Mouse (Mus musculus): Measurements from ENCODE around the gene Plekhm3. TPM values are rescaled to one million over a fixed set of nuclear protein-coding genes. Genes with fewer than 3 reads are reported as not detected.

Plekhm3 gene
- polyA plus RNA-seq, 1 experiment from 2014 or later = 6.5 TPM

DNA sequence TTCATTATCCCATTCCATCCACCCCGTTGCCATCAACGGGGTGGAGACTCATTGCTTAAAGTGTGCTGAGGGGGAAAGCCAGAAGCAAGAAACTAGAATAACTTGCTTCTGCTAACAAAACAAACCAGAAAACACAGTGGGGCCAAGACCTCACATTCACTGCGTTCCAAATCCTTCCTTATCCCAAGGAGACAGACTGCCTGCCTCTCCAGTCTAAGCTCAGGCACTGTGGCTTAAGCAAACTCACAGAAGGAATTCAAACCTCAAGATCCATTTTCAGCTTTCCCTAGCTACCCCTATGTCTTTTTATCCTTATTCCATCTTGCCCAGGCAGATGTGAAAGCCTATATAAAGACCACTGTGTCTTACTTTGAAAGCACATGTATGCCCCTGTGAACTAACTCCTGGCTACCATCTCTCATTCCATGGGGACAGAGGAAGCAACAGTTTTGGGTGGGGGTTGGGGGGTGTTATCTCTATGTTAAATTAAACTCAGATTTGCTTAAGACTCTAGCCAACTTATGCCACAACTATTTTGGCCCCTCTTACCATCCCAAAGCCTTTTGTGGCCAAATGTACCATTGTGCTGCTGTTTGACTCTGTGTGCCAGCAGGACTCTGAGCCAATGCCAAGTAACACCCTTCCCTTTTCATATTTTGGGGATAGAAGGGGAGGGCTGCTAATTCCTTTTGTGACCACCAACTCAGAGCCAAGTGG, 112.6 kb downstream of the Plekhm3 start:
- no peaks in the 10 kb centered on the region for H3K27me3 ChIP-seq (ENCODE audit: control insufficient read depth, insufficient read depth, low read length)
- 0 out of 2 replicates have a peak, but pooled peaks cover 3% of the 10 kb centered on the region for H3K4me1 ChIP-seq (replicated peaks; ENCODE audit: control insufficient read depth, insufficient read depth, low read length)
- H3K27ac ChIP-seq (ENCODE audit: low read depth, low read length) = no peak overlapping the region
- H3K4me3 ChIP-seq (ENCODE audit: low read depth, low read length) = no peak overlapping the region
- no peaks in the 10 kb centered on the region for H3K36me3 ChIP-seq (ENCODE audit: control insufficient read depth, insufficient read depth, low read length)
- no peak for ATAC-seq (replicated peaks; ENCODE audit: low FRiP score)
- no peak overlapping the region for H3K4me2 ChIP-seq (ENCODE audit: low read depth, low read length, severe bottlenecking)
- DNase-seq (ENCODE audit: low spot score) = no peak
- H3K9ac ChIP-seq (ENCODE audit: low read length) = no peak overlapping the region
- no peaks in the 10 kb centered on the region for H3K9me3 ChIP-seq (ENCODE audit: control insufficient read depth, low read length)
- 80% methylated on average over 3 of the region's 3 CpGs for WGBS

DNA sequence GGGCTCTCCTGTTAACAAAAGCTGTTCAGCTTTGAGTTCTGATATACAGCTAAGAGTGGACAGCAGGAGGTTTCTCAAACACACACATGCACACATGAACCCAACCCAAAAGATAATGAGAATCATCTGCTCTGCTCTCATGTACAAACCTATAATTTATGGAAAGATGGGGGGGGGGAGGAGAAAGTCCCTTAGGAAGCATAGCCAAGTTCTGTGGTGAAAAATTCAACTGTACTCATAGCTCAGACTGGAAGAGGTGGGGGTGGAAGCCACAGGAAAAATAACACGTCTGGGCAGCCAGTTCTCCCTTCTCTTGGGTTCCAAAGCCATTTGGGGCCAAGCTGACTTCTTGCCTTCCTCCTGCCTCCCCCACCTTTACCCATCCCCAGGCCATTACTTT, 115.7 kb downstream of the Plekhm3 start:
- Histone ChIP-seq H3K4me3 (ENCODE audit: low read depth, low read length) (no peak overlapping the region), H3K27me3 (ENCODE audit: control insufficient read depth, insufficient read depth, low read length) (no peaks in the 10 kb centered on the region), H3K4me2 (ENCODE audit: low read depth, low read length, severe bottlenecking) (no peak overlapping the region), H3K27ac (ENCODE audit: low read depth, low read length) (no peak overlapping the region), H3K9me3 (ENCODE audit: control insufficient read depth, low read length) (no peaks in the 10 kb centered on the region), H3K4me1 (replicated peaks; ENCODE audit: control insufficient read depth, insufficient read depth, low read length) (no peaks in the 10 kb centered on the region), H3K36me3 (ENCODE audit: control insufficient read depth, insufficient read depth, low read length) (no peaks in the 10 kb centered on the region), H3K9ac (ENCODE audit: low read length) (no peak overlapping the region)
- DNase-seq (ENCODE audit: low spot score) = no peak
- WGBS = 71% methylated on average over 1 of the region's 1 CpGs
- ATAC-seq (replicated peaks; ENCODE audit: low FRiP score) = no peak

DNA sequence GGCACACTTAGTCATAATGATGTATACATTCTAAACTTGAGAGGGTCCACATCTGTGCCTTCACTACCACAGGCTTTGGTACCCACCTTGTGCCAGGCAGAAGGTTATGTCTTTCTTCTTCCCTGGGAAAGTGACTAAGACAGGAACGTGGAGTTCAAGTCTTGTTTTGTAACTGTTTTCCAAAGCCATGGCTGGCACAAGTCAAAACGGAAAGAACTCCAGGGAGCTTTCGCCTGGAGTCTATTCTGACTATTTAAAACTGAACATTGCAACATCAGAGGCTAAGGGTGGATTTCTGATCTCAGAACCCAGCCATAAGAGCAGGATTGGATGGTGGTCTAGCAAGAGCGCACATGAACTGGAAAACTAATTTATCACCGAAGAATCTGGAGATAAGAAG, 120.0 kb downstream of the Plekhm3 start:
- DNase-seq (ENCODE audit: low spot score) (no peak), ATAC-seq (replicated peaks; ENCODE audit: low FRiP score) (no peak)
- H3K9ac ChIP-seq (ENCODE audit: low read length) = no peak overlapping the region
- no peak overlapping the region for H3K4me3 ChIP-seq (ENCODE audit: low read depth, low read length)
- no peaks in the 10 kb centered on the region for H3K4me1 ChIP-seq (replicated peaks; ENCODE audit: control insufficient read depth, insufficient read depth, low read length)
- 88% methylated on average over 5 of the region's 5 CpGs for WGBS
- no peaks in the 10 kb centered on the region for H3K27me3 ChIP-seq (ENCODE audit: control insufficient read depth, insufficient read depth, low read length)
- H3K27ac ChIP-seq (ENCODE audit: low read depth, low read length) = no peak overlapping the region
- no peaks in the 10 kb centered on the region for H3K9me3 ChIP-seq (ENCODE audit: control insufficient read depth, low read length)
- H3K36me3 ChIP-seq (ENCODE audit: control insufficient read depth, insufficient read depth, low read length) = no peaks in the 10 kb centered on the region
- H3K4me2 ChIP-seq (ENCODE audit: low read depth, low read length, severe bottlenecking) = no peak overlapping the region

DNA sequence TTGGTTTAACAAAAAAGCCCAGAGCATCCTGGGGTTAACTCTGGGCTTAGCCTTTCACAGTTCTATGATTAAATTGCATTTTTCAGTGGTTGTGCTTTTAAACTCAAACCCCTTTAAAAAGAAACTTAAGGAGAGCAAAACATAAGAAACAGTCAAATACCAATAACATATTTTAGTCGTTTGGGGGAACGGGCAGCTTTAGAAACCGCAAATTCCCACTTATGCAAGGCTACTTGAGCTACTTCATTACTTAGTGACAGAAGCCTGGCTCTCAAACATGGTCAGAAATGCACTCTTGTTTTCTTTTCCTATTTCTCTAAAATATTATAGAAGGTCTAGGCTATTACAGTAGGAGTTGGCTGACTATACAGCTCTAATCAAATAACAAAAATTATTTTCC, 120.5 kb downstream of the Plekhm3 start:
- ATAC-seq (replicated peaks; ENCODE audit: low FRiP score) = no peak
- Histone ChIP-seq H3K36me3 (ENCODE audit: control insufficient read depth, insufficient read depth, low read length) (no peaks in the 10 kb centered on the region), H3K9ac (ENCODE audit: low read length) (no peak overlapping the region), H3K9me3 (ENCODE audit: control insufficient read depth, low read length) (no peaks in the 10 kb centered on the region), H3K4me2 (ENCODE audit: low read depth, low read length, severe bottlenecking) (no peak overlapping the region), H3K4me1 (replicated peaks; ENCODE audit: control insufficient read depth, insufficient read depth, low read length) (no peaks in the 10 kb centered on the region), H3K27me3 (ENCODE audit: control insufficient read depth, insufficient read depth, low read length) (no peaks in the 10 kb centered on the region), H3K4me3 (ENCODE audit: low read depth, low read length) (no peak overlapping the region), H3K27ac (ENCODE audit: low read depth, low read length) (no peak overlapping the region)
- DNase-seq (ENCODE audit: low spot score) = no peak
- WGBS = 33% methylated on average over 3 of the region's 3 CpGs

DNA sequence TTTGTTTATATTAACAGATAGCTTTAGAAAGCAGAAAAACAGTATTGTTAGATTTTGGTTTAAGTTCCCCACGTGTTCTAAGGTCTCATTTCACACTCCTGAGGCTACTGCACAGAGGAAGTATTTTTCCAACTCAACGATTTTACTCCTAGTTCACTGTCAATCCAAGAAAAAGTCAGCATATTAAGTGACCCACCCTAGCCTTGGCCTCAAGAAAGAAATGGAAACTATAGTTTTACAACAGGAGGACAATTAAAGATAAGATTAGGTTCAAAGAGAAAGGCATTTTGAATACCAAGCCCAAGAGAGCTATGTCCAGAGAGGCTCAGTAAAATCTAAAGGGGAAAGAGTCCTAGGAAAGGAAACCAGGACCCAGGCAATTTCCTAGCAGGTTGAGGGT, 125.1 kb downstream of the Plekhm3 start:
- Histone ChIP-seq H3K36me3 (ENCODE audit: control insufficient read depth, insufficient read depth, low read length) (no peaks in the 10 kb centered on the region), H3K27me3 (ENCODE audit: control insufficient read depth, insufficient read depth, low read length) (no peaks in the 10 kb centered on the region), H3K9me3 (ENCODE audit: control insufficient read depth, low read length) (no peaks in the 10 kb centered on the region), H3K27ac (ENCODE audit: low read depth, low read length) (no peak overlapping the region), H3K4me3 (ENCODE audit: low read depth, low read length) (no peak overlapping the region), H3K9ac (ENCODE audit: low read length) (no peak overlapping the region), H3K4me1 (replicated peaks; ENCODE audit: control insufficient read depth, insufficient read depth, low read length) (no peaks in the 10 kb centered on the region), H3K4me2 (ENCODE audit: low read depth, low read length, severe bottlenecking) (no peak overlapping the region)
- DNase-seq (ENCODE audit: low spot score) = no peak
- 70% methylated on average over 2 of the region's 2 CpGs for WGBS
- ATAC-seq (replicated peaks; ENCODE audit: low FRiP score) = no peak

DNA sequence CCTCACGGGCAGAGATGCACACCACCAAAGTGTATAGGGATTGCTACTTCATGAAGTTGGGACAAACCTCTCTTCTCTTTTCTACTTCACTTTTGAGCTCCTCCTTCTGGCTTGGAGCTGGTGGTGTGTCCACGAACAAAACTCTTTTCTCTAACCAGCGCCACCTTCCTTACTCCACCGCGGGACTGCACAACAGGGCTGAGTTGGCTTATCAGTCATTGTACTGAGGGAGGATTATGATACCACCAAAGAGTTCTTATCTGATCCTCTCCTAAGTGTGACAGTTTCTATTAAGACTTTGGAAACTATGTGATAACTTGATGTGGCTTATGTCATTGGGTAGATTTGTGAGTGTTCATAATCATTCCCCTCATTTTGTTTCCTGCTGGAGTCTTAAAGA, 129.2 kb downstream of the Plekhm3 start:
- Histone ChIP-seq H3K9me3 (ENCODE audit: control insufficient read depth, low read length) (no peaks in the 10 kb centered on the region), H3K4me1 (replicated peaks; ENCODE audit: control insufficient read depth, insufficient read depth, low read length) (no peaks in the 10 kb centered on the region), H3K27me3 (ENCODE audit: control insufficient read depth, insufficient read depth, low read length) (no peaks in the 10 kb centered on the region), H3K27ac (ENCODE audit: low read depth, low read length) (no peak overlapping the region), H3K4me2 (ENCODE audit: low read depth, low read length, severe bottlenecking) (no peak overlapping the region), H3K4me3 (ENCODE audit: low read depth, low read length) (no peak overlapping the region), H3K36me3 (ENCODE audit: control insufficient read depth, insufficient read depth, low read length) (no peaks in the 10 kb centered on the region), H3K9ac (ENCODE audit: low read length) (no peak overlapping the region)
- DNase-seq (ENCODE audit: low spot score) = no peak
- WGBS = 88% methylated on average over 5 of the region's 5 CpGs
- ATAC-seq (replicated peaks; ENCODE audit: low FRiP score) = no peak

DNA sequence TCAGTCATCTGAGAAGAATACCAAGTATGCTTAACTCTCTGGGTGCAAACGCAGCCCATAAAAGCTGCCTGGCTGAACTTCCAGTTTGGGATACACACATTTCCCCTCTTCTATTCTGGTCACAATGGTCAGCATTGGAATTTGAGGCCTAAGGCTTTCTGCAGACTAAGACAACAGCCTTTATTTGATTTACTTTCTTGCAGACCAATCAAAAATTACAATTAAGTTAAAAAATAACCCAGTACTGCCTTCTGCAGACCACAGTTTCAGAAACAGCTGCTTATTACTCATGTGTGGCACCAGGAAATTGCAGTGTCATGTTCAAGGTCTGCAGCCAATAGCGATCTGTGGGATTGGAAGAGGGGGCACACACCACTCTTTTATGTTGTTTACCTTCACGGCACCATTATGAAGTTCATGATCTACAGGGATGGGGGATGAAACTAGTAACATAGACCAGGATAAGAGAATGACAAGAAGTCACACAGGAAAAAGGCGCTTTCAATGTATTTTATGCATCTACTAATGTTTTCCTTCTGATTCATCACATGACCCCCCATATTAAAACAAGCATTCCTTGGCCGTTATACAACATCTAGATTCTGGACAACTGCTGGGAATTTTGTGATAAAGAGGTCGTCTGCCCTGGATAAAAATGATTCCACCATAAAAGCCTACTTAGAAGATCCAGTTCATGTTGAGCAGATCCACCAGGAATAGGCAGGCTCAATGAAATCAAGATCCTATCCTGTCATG, 130.1 kb downstream of the Plekhm3 start:
- H3K4me1 ChIP-seq (replicated peaks; ENCODE audit: control insufficient read depth, insufficient read depth, low read length) = no peaks in the 10 kb centered on the region
- H3K9me3 ChIP-seq (ENCODE audit: control insufficient read depth, low read length) = no peaks in the 10 kb centered on the region
- ATAC-seq (replicated peaks; ENCODE audit: low FRiP score) (no peak), DNase-seq (ENCODE audit: low spot score) (no peak)
- H3K4me2 ChIP-seq (ENCODE audit: low read depth, low read length, severe bottlenecking) = no peak overlapping the region
- no peak overlapping the region for H3K9ac ChIP-seq (ENCODE audit: low read length)
- H3K36me3 ChIP-seq (ENCODE audit: control insufficient read depth, insufficient read depth, low read length) = no peaks in the 10 kb centered on the region
- no peaks in the 10 kb centered on the region for H3K27me3 ChIP-seq (ENCODE audit: control insufficient read depth, insufficient read depth, low read length)
- WGBS = 91% methylated on average over 6 of the region's 6 CpGs
- H3K27ac ChIP-seq (ENCODE audit: low read depth, low read length) = no peak overlapping the region
- no peak overlapping the region for H3K4me3 ChIP-seq (ENCODE audit: low read depth, low read length)

DNA sequence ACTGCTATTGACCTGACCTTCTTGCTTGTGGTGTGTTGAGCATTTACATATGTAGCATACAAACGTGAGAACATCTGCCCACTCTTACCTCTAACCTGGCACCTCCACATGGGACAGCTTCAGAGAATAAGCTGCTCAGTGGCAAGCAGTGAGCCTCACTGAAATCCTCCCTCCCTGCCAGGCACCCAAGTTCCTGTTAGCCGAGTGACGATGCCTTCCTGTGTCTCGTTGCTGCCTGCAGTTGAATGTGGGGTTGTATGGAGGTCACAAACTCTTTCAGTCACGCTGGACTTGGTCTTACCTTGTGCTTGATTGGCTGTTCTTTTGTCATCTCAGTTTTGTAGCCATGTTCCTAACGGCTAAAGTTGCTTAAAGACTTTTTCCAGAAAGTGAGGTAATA, 133.1 kb downstream of the Plekhm3 start:
- Histone ChIP-seq H3K4me1 (replicated peaks; ENCODE audit: control insufficient read depth, insufficient read depth, low read length) (no peaks in the 10 kb centered on the region), H3K4me3 (ENCODE audit: low read depth, low read length) (no peak overlapping the region), H3K9me3 (ENCODE audit: control insufficient read depth, low read length) (no peaks in the 10 kb centered on the region), H3K4me2 (ENCODE audit: low read depth, low read length, severe bottlenecking) (no peak overlapping the region), H3K27me3 (ENCODE audit: control insufficient read depth, insufficient read depth, low read length) (no peaks in the 10 kb centered on the region), H3K9ac (ENCODE audit: low read length) (no peak overlapping the region), H3K36me3 (ENCODE audit: control insufficient read depth, insufficient read depth, low read length) (no peaks in the 10 kb centered on the region), H3K27ac (ENCODE audit: low read depth, low read length) (no peak overlapping the region)
- WGBS = 78% methylated on average over 6 of the region's 6 CpGs
- no peak for ATAC-seq (replicated peaks; ENCODE audit: low FRiP score)
- no peak for DNase-seq (ENCODE audit: low spot score)

DNA sequence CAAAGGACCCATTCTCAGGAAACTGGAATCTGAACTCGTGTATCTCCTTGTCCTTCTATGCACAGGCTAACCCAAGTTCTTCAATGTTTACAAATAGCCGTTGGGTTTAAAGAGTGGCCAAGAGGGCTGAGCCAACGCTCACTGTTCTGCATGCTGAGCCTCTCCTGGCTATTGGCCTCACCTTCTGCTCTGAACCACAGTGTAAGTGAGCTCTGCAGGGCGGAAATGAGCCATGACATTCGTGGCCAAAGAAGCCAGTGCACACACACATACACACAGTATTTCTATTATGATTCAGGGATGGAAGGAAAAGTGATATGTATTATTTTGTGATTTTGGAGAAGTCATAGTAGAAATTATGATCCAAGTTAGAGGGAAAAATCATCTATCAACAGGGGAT, 138.9 kb downstream of the Plekhm3 start:
- Histone ChIP-seq H3K4me2 (ENCODE audit: low read depth, low read length, severe bottlenecking) (no peak overlapping the region), H3K4me3 (ENCODE audit: low read depth, low read length) (no peak overlapping the region), H3K27me3 (ENCODE audit: control insufficient read depth, insufficient read depth, low read length) (no peaks in the 10 kb centered on the region), H3K9ac (ENCODE audit: low read length) (no peak overlapping the region), H3K4me1 (replicated peaks; ENCODE audit: control insufficient read depth, insufficient read depth, low read length) (no peaks in the 10 kb centered on the region), H3K36me3 (ENCODE audit: control insufficient read depth, insufficient read depth, low read length) (no peaks in the 10 kb centered on the region), H3K27ac (ENCODE audit: low read depth, low read length) (no peak overlapping the region), H3K9me3 (ENCODE audit: control insufficient read depth, low read length) (no peaks in the 10 kb centered on the region)
- ATAC-seq (replicated peaks; ENCODE audit: low FRiP score) = no peak
- 85% methylated on average over 5 of the region's 5 CpGs for WGBS
- no peak for DNase-seq (ENCODE audit: low spot score)

Data from forebrain, embryonic 11.5 days (tissue).